Mouse (Mus musculus): Measurements from ENCODE around the gene Chd1.

DNA sequence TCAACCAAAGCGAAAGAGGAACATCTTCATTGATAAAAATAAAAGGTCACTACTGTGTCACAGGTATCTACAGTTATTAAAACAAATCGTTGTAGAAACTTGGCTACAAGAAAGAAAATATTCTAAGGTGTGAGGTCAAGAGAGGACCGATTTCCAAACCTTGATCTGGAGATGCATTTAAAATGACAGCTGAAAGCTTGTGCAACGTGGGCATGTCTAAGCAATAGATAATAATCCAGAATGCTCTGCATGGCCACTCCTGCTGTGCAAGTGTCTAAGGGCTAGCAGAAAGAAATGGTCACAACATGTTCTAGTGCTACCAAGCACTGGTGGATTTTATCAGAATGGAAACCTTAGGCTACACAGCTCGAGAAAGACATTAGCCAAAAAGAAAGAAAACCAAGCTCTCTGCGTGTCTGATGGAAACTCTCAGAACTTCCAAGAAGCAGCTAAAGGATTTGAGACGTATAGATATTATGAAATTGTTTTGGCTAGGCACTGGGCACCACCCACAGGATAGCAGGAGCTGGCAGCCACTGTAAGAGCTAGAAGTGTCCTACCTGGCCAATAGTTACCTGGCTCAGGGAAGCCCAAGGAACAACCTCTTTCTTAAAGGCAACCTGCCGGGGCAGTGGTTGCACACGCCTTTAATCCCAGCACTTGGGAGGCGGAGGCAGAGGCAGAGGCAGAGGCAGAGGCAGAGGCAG lies 110.7 kb downstream of the Chd1 start:
- TF ChIP-seq CTCF (IDR thresholded peaks at IDR 0.05; ENCODE audit: low read depth, low read length): no peak
- no peak for TF ChIP-seq TAL1 (conservative IDR thresholded peaks at IDR 0.05; ENCODE audit: low read depth, low read length)
- no peak for TF ChIP-seq POLR2AphosphoS5 (IDR thresholded peaks at IDR 0.05; ENCODE audit: insufficient replicate concordance, low read depth, low read length)
- TF ChIP-seq GATA1 (IDR thresholded peaks at IDR 0.05; ENCODE audit: borderline replicate concordance, low read length): no peak
